Mouse (Mus musculus) intestine, embryonic 15.5 days (tissue): ENCODE results near the gene Eif2b1. TPM values are rescaled to one million over a fixed set of nuclear protein-coding genes. Genes with fewer than 3 reads are reported as not detected.
"Not testable (repeated sequence)": the region's sequence is repeated elsewhere in the genome, so short reads cannot be mapped to it uniquely, and the experiment has no call there.

ENCODE experiments used
- ATAC-seq: fragments of 200-750 bp; cut with Nextera tagmentation; 2 replicates; pipeline ENCODE4 v1.8.0; 2017; ENCODE audit warnings: moderate TSS enrichment, moderate library complexity
- H3K27ac ChIP-seq: fragments of 300-500 bp; sonication (generic); 2 replicates; pipeline ENCODE4 v1.5.1; 2015; ENCODE audit warnings: mild to moderate bottlenecking, inconsistent platforms
- H3K27me3 ChIP-seq: fragments of 300-500 bp; sonication (generic); replicated peaks from 2 replicates; pipeline ENCODE4 v1.6.1; 2015; ENCODE audit warnings: inconsistent platforms
- H3K36me3 ChIP-seq: fragments of 300-500 bp; sonication (generic); 2 replicates; pipeline ENCODE4 v1.6.1; 2015; ENCODE audit warnings: inconsistent platforms
- H3K4me1 ChIP-seq: fragments of 300-500 bp; sonication (generic); replicated peaks from 2 replicates; pipeline ENCODE4 v1.6.1; 2015; ENCODE audit warnings: inconsistent platforms
- H3K4me2 ChIP-seq: fragments of 300-500 bp; sonication (generic); replicated peaks from 2 replicates; pipeline ENCODE4 v1.6.1; 2015; ENCODE audit warnings: mild to moderate bottlenecking, inconsistent platforms
- H3K4me3 ChIP-seq: fragments of 300-500 bp; sonication (generic); replicated peaks from 2 replicates; pipeline ENCODE4 v1.5.1; 2015; ENCODE audit warnings: inconsistent platforms
- H3K9ac ChIP-seq: fragments of 300-500 bp; sonication (generic); 2 replicates; pipeline ENCODE4 v1.6.1; 2015; ENCODE audit warnings: inconsistent platforms
- H3K9me3 ChIP-seq: fragments of 300-500 bp; sonication (generic); 2 replicates; pipeline ENCODE4 v1.6.1; 2016; ENCODE audit warnings: inconsistent platforms
- WGBS: fragments of 180-500 bp; shearing (Covaris S2); methylation state at CpG from one replicate; pipeline ENCODE4 v1.1.7; 2015; 5-methylcytosine and 5-hydroxymethylcytosine counted together
- polyA plus RNA-seq: library from polyadenylated mRNA; unstranded; fragments of >200 nt; fragmentation: Nextera tagmentation; extraction: Ambion mirVana; gene quantifications from 2 replicates; pipeline ENCODE4 v1.2.1, GENCODE M21; 2015

Eif2b1 gene
- polyA plus RNA-seq: 85.0 and 88.3 TPM in 2 replicates

- peaks cover 17% of the 10 kb centered on the region for H3K36me3 ChIP-seq
- no peak within 1 kb of the TSS for H3K27ac ChIP-seq
These were observed at the start of gene Eif2b1, which contains the start of gene Gtf2h3 for GRCm38 (mm10) chr5:124578633-124579317. TSS of gene Eif2b1 (minus strand) at chr5:124579131. TSS of gene Gtf2h3 (plus strand) at chr5:124579140.

GRCm38 (mm10) chr5:124624291-124624690 lies 45.4 kb upstream of the Eif2b1 start:
- no peak overlapping the region for H3K4me2 ChIP-seq
- 93% methylated on average over 9 of the region's 9 CpGs for WGBS
- no peak overlapping the region for H3K27ac ChIP-seq
- H3K27me3 ChIP-seq: no peaks in the 10 kb centered on the region
- no peaks in the 10 kb centered on the region for H3K9me3 ChIP-seq
- no peak for ATAC-seq
- H3K36me3 ChIP-seq: no peaks in the 10 kb centered on the region
- peaks cover 6% of the 10 kb centered on the region for H3K4me1 ChIP-seq
- no peak overlapping the region for H3K9ac ChIP-seq
- no peak overlapping the region for H3K4me3 ChIP-seq

More at GRCm38 (mm10) chr5:124578633-124579317, at the start of gene Eif2b1, which contains the start of gene Gtf2h3:
- peak; percentile 92 for ATAC-seq
- peak within 1 kb of the TSS; percentile 67 for H3K4me3 ChIP-seq
- peak within 1 kb of the TSS; percentile 79 for H3K4me2 ChIP-seq
- no peaks in the 10 kb centered on the region for H3K9me3 ChIP-seq
- WGBS: under 1% methylated on average over 51 of the region's 51 CpGs
- no peaks in the 10 kb centered on the region for H3K27me3 ChIP-seq
- peaks cover 15% of the 10 kb centered on the region for H3K4me1 ChIP-seq
- H3K9ac ChIP-seq: peak within 1 kb of the TSS; percentile 44

- no peaks in the 10 kb centered on the region for H3K27me3 ChIP-seq
- no peak overlapping the region for H3K4me3 ChIP-seq
- no peak overlapping the region for H3K4me2 ChIP-seq
- peaks cover 1% of the 10 kb centered on the region; the same call in 1 of the 2 replicates for H3K4me1 ChIP-seq
- WGBS: 88% methylated on average over 15 of the region's 15 CpGs
- H3K9ac ChIP-seq: no peak overlapping the region
- no peaks in the 10 kb centered on the region for H3K9me3 ChIP-seq
- H3K27ac ChIP-seq: no peak overlapping the region
- ATAC-seq: no peak
- H3K36me3 ChIP-seq: no peaks in the 10 kb centered on the region
These were observed 44.0 kb upstream of the Eif2b1 start for GRCm38 (mm10) chr5:124622890-124623289.

GRCm38 (mm10) chr5:124621362-124621761 lies 42.4 kb upstream of the Eif2b1 start:
- H3K9me3 ChIP-seq: no peaks in the 10 kb centered on the region
- no peaks in the 10 kb centered on the region for H3K27me3 ChIP-seq
- H3K4me2 ChIP-seq: no peak overlapping the region
- no peaks in the 10 kb centered on the region for H3K36me3 ChIP-seq
- H3K9ac ChIP-seq: no peak overlapping the region
- 72% methylated on average over 13 of the region's 13 CpGs for WGBS
- ATAC-seq: no peak
- H3K27ac ChIP-seq: no peak overlapping the region
- no peaks in the 10 kb centered on the region for H3K4me1 ChIP-seq
- H3K4me3 ChIP-seq: no peak overlapping the region

GRCm38 (mm10) chr5:124618711-124619110 lies 39.8 kb upstream of the Eif2b1 start:
- Histone ChIP-seq H3K27me3 (no peaks in the 10 kb centered on the region), H3K36me3 (no peaks in the 10 kb centered on the region), H3K4me1 (no peaks in the 10 kb centered on the region), H3K27ac (no peak overlapping the region), H3K4me3 (no peak overlapping the region), H3K9ac (no peak overlapping the region), H3K9me3 (no peaks in the 10 kb centered on the region), H3K4me2 (no peak overlapping the region)
- WGBS: 84% methylated on average over 10 of the region's 10 CpGs
- ATAC-seq: no peak

- Histone ChIP-seq H3K4me3 (no peak overlapping the region), H3K36me3 (no peaks in the 10 kb centered on the region), H3K4me2 (no peak overlapping the region), H3K27me3 (no peaks in the 10 kb centered on the region), H3K27ac (no peak overlapping the region), H3K9ac (no peak overlapping the region), H3K4me1 (no peaks in the 10 kb centered on the region), H3K9me3 (no peaks in the 10 kb centered on the region)
- 73% methylated on average over 11 of the region's 11 CpGs for WGBS
- ATAC-seq: 0 out of 2 replicates have a peak, but pooled peaks have one; percentile 55
These were observed 35.8 kb upstream of the Eif2b1 start for GRCm38 (mm10) chr5:124614709-124615108.

GRCm38 (mm10) chr5:124610965-124611364 lies 32.0 kb upstream of the Eif2b1 start:
- Histone ChIP-seq H3K27me3 (no peaks in the 10 kb centered on the region), H3K4me1 (no peaks in the 10 kb centered on the region), H3K36me3 (no peaks in the 10 kb centered on the region), H3K9me3 (no peaks in the 10 kb centered on the region), H3K9ac (no peak overlapping the region), H3K4me2 (no peak overlapping the region), H3K4me3 (no peak overlapping the region), H3K27ac (no peak overlapping the region)
- 76% methylated on average over 10 of the region's 10 CpGs for WGBS
- ATAC-seq: no peak

GRCm38 (mm10) chr5:124605041-124605622 lies 26.2 kb upstream of the Eif2b1 start:
- no peak overlapping the region for H3K27ac ChIP-seq
- 80% methylated on average over 17 of the region's 17 CpGs for WGBS
- no peaks in the 10 kb centered on the region for H3K4me1 ChIP-seq
- H3K4me2 ChIP-seq: no peak overlapping the region
- no peak; the same call in 1 of the 2 replicates for ATAC-seq
- no peaks in the 10 kb centered on the region for H3K27me3 ChIP-seq
- no peak overlapping the region for H3K4me3 ChIP-seq
- H3K36me3 ChIP-seq: no peaks in the 10 kb centered on the region
- H3K9me3 ChIP-seq: no peaks in the 10 kb centered on the region
- no peak overlapping the region for H3K9ac ChIP-seq

- Histone ChIP-seq H3K27me3 (no peaks in the 10 kb centered on the region), H3K9ac (no peak overlapping the region), H3K4me3 (no peak overlapping the region), H3K4me1 (peaks cover under 1% of the 10 kb centered on the region; the same call in 1 of the 2 replicates), H3K36me3 (no peaks in the 10 kb centered on the region), H3K9me3 (no peaks in the 10 kb centered on the region), H3K27ac (no peak overlapping the region), H3K4me2 (no peak overlapping the region)
- 88% methylated on average over 4 of the region's 4 CpGs for WGBS
- peak; percentile 19; the same call in 1 of the 2 replicates for ATAC-seq
These were observed 25.4 kb upstream of the Eif2b1 start for GRCm38 (mm10) chr5:124604296-124604695.

- no peaks in the 10 kb centered on the region for H3K9me3 ChIP-seq
- peaks cover 5% of the 10 kb centered on the region for H3K4me1 ChIP-seq
- no peak overlapping the region for H3K4me2 ChIP-seq
- H3K9ac ChIP-seq: no peak overlapping the region
- H3K4me3 ChIP-seq: no peak overlapping the region
- no peak for ATAC-seq
- H3K27me3 ChIP-seq: no peaks in the 10 kb centered on the region
- no peaks in the 10 kb centered on the region for H3K36me3 ChIP-seq
- WGBS: 65% methylated on average over 5 of the region's 5 CpGs
- no peak overlapping the region for H3K27ac ChIP-seq
These were observed 23.4 kb upstream of the Eif2b1 start for GRCm38 (mm10) chr5:124602349-124602748.

GRCm38 (mm10) chr5:124599726-124600125 lies 20.8 kb upstream of the Eif2b1 start:
- H3K27me3 ChIP-seq, H3K4me2 ChIP-seq, H3K4me3 ChIP-seq, ATAC-seq, H3K4me1 ChIP-seq, H3K9me3 ChIP-seq, H3K9ac ChIP-seq, H3K27ac ChIP-seq: not testable (repeated sequence)
- WGBS: 56% methylated on average over 8 of the region's 8 CpGs
- peaks cover 12% of the 10 kb centered on the region; the same call in 1 of the 2 replicates for H3K36me3 ChIP-seq

GRCm38 (mm10) chr5:124598224-124599174 lies 19.6 kb upstream of the Eif2b1 start:
- no peak overlapping the region for H3K27ac ChIP-seq
- H3K27me3 ChIP-seq: no peaks in the 10 kb centered on the region
- H3K4me1 ChIP-seq: peaks cover 5% of the 10 kb centered on the region
- H3K4me2 ChIP-seq: peak overlapping the region; percentile 87
- ATAC-seq: peak; percentile 100
- 6% methylated on average over 30 of the region's 30 CpGs for WGBS
- no peaks in the 10 kb centered on the region for H3K9me3 ChIP-seq
- H3K9ac ChIP-seq: peak overlapping the region; percentile 72
- H3K4me3 ChIP-seq: peak overlapping the region; percentile 86
- peaks cover 20% of the 10 kb centered on the region; the same call in 1 of the 2 replicates for H3K36me3 ChIP-seq
